ENCODE assay signal across 28 mouse cellular contexts in genomic region chr14:62602869-62603268, GRCm38 (mm10). TPM values are rescaled to one million over a fixed set of nuclear protein-coding genes. Genes with fewer than 3 reads are reported as not detected.
DNase-seq lines count a peak whose midpoint lies in the region; ATAC-seq and TF ChIP-seq lines count a peak whose summit lies in the region.
"Had no signal": no experiment of that assay in that cellular context is flagged by ENCODE, and none has a peak within 500 bp of the region (broad histone marks: within the 10 kb centered on the region; RNA-seq: fewer than 3 reads in every experiment).

No protein-coding gene starts in this region.

- H3K4me2 ChIP-seq in forebrain, embryonic 13.5 days: no peak overlapping the region
- no peak overlapping the region for H3K4me2 ChIP-seq in forebrain, embryonic 11.5 days (ENCODE audit: low read depth, low read length, severe bottlenecking)
- no peak overlapping the region for H3K4me2 ChIP-seq in hindbrain, embryonic 16.5 days (ENCODE audit: low read length)
- H3K4me2 ChIP-seq in hindbrain, embryonic 12.5 days (replicated peaks): no peak overlapping the region
- no peak overlapping the region for H3K4me2 ChIP-seq in midbrain, embryonic 14.5 days (ENCODE audit: low read length)
- no peak overlapping the region for H3K4me2 ChIP-seq in midbrain, embryonic 11.5 days
- no peak overlapping the region for H3K4me2 ChIP-seq in stomach, postnatal 0 days (replicated peaks; ENCODE audit: low read depth)
- H3K4me2 ChIP-seq: forebrain, embryonic 12.5 days; hindbrain, embryonic 13.5 days; limb, embryonic 13.5 days; liver, embryonic 13.5 days had no signal

- no peak for DNase-seq in forebrain, embryonic 11.5 days (ENCODE audit: low spot score)
- DNase-seq in midbrain, embryonic 14.5 days: no peak
- no peak for DNase-seq in midbrain, embryonic 11.5 days (ENCODE audit: low spot score, missing footprints)
- no peak for DNase-seq in stomach, postnatal 0 days (ENCODE audit: low spot score)
- no peak for DNase-seq in kidney, postnatal 36 days
- DNase-seq: adrenal gland, postnatal 25 days; cerebellum, postnatal 14 days; gastrocnemius, postnatal 25 days; heart, adult 2 months; kidney, adult 18-20 months; layer of hippocampus, postnatal 36 days; liver, embryonic 13.5 days; lung, adult 2 months; lung, postnatal 14 days; thymus, postnatal 36 days had no signal

- H3K36me3 ChIP-seq in forebrain, embryonic 13.5 days (ENCODE audit: poor library complexity, severe bottlenecking): peaks cover 23% of the 10 kb centered on the region
- no peaks in the 10 kb centered on the region; the same call in 1 of the 2 replicates for H3K36me3 ChIP-seq in forebrain, embryonic 11.5 days (ENCODE audit: control insufficient read depth, insufficient read depth, low read length)
- peaks cover 5% of the 10 kb centered on the region; the same call in 1 of the 2 replicates for H3K36me3 ChIP-seq in hindbrain, embryonic 16.5 days (ENCODE audit: control insufficient read depth, insufficient read depth, low read length)
- H3K36me3 ChIP-seq in hindbrain, embryonic 12.5 days: 0 out of 2 replicates have a peak, but pooled peaks cover 3% of the 10 kb centered on the region
- peaks cover 12% of the 10 kb centered on the region for H3K36me3 ChIP-seq in midbrain, embryonic 14.5 days (ENCODE audit: control insufficient read depth, insufficient read depth, low read length)
- H3K36me3 ChIP-seq in midbrain, embryonic 11.5 days (ENCODE audit: control insufficient read depth, insufficient read depth, low read length): no peaks in the 10 kb centered on the region
- H3K36me3 ChIP-seq in stomach, postnatal 0 days (ENCODE audit: control insufficient read depth, insufficient read depth, low read length): no peaks in the 10 kb centered on the region
- H3K36me3 ChIP-seq: limb, embryonic 13.5 days; liver, embryonic 13.5 days had no signal

- H3K4me3 ChIP-seq in forebrain, embryonic 13.5 days: no peak overlapping the region
- H3K4me3 ChIP-seq in forebrain, embryonic 11.5 days (ENCODE audit: low read depth, low read length): no peak overlapping the region
- no peak overlapping the region for H3K4me3 ChIP-seq in hindbrain, embryonic 16.5 days (ENCODE audit: low read length)
- no peak overlapping the region for H3K4me3 ChIP-seq in hindbrain, embryonic 12.5 days
- H3K4me3 ChIP-seq in midbrain, embryonic 14.5 days (replicated peaks; ENCODE audit: low read depth, low read length): no peak overlapping the region
- no peak overlapping the region for H3K4me3 ChIP-seq in midbrain, embryonic 11.5 days (ENCODE audit: low read depth, low read length)
- H3K4me3 ChIP-seq in stomach, postnatal 0 days (ENCODE audit: low read depth, low read length): no peak overlapping the region
- H3K4me3 ChIP-seq: forebrain, embryonic 12.5 days; heart, adult 2 months; hindbrain, embryonic 13.5 days; limb, embryonic 13.5 days; liver, embryonic 13.5 days; myocyte had no signal

- no peaks in the 10 kb centered on the region for H3K9me3 ChIP-seq in forebrain, embryonic 13.5 days (replicated peaks)
- H3K9me3 ChIP-seq in forebrain, embryonic 11.5 days (ENCODE audit: control insufficient read depth, low read length): no peaks in the 10 kb centered on the region
- H3K9me3 ChIP-seq in hindbrain, embryonic 16.5 days (ENCODE audit: control insufficient read depth, low read length): no peaks in the 10 kb centered on the region
- no peaks in the 10 kb centered on the region for H3K9me3 ChIP-seq in hindbrain, embryonic 12.5 days (replicated peaks)
- H3K9me3 ChIP-seq in midbrain, embryonic 14.5 days (ENCODE audit: control insufficient read depth, low read length): no peaks in the 10 kb centered on the region
- no peaks in the 10 kb centered on the region for H3K9me3 ChIP-seq in midbrain, embryonic 11.5 days (ENCODE audit: control insufficient read depth, low read length)
- no peaks in the 10 kb centered on the region for H3K9me3 ChIP-seq in stomach, postnatal 0 days (ENCODE audit: control insufficient read depth, low read length)
- H3K9me3 ChIP-seq: forebrain, embryonic 12.5 days; hindbrain, embryonic 13.5 days; limb, embryonic 13.5 days; liver, embryonic 13.5 days had no signal

- peaks cover 24% of the 10 kb centered on the region for H3K4me1 ChIP-seq in forebrain, embryonic 13.5 days
- peaks cover 2% of the 10 kb centered on the region; the same call in 1 of the 2 replicates for H3K4me1 ChIP-seq in forebrain, embryonic 11.5 days (replicated peaks; ENCODE audit: control insufficient read depth, insufficient read depth, low read length)
- peaks cover 2% of the 10 kb centered on the region for H3K4me1 ChIP-seq in hindbrain, embryonic 16.5 days (ENCODE audit: control insufficient read depth, insufficient read depth, low read depth, low read length)
- H3K4me1 ChIP-seq in hindbrain, embryonic 12.5 days: peaks cover 8% of the 10 kb centered on the region; the same call in 1 of the 2 replicates
- 0 out of 2 replicates have a peak, but pooled peaks cover 8% of the 10 kb centered on the region for H3K4me1 ChIP-seq in midbrain, embryonic 14.5 days (ENCODE audit: control insufficient read depth, insufficient read depth, low read length)
- 0 out of 2 replicates have a peak, but pooled peaks cover 2% of the 10 kb centered on the region for H3K4me1 ChIP-seq in midbrain, embryonic 11.5 days (ENCODE audit: control insufficient read depth, insufficient read depth, low read length)
- H3K4me1 ChIP-seq in stomach, postnatal 0 days (replicated peaks; ENCODE audit: control insufficient read depth, insufficient read depth): no peaks in the 10 kb centered on the region
- H3K4me1 ChIP-seq: limb, embryonic 13.5 days; liver, embryonic 13.5 days had no signal

- H3K27me3 ChIP-seq in forebrain, embryonic 13.5 days: no peaks in the 10 kb centered on the region
- no peaks in the 10 kb centered on the region for H3K27me3 ChIP-seq in forebrain, embryonic 11.5 days (ENCODE audit: control insufficient read depth, insufficient read depth, low read length)
- H3K27me3 ChIP-seq in hindbrain, embryonic 16.5 days (replicated peaks; ENCODE audit: control insufficient read depth, insufficient read depth, low read length): no peaks in the 10 kb centered on the region
- no peaks in the 10 kb centered on the region for H3K27me3 ChIP-seq in hindbrain, embryonic 12.5 days
- H3K27me3 ChIP-seq in midbrain, embryonic 14.5 days (ENCODE audit: control insufficient read depth, insufficient read depth, low read length): no peaks in the 10 kb centered on the region
- H3K27me3 ChIP-seq in midbrain, embryonic 11.5 days (ENCODE audit: control insufficient read depth, insufficient read depth, low read length): no peaks in the 10 kb centered on the region
- no peaks in the 10 kb centered on the region for H3K27me3 ChIP-seq in stomach, postnatal 0 days (ENCODE audit: control insufficient read depth, insufficient read depth, low read length)
- H3K27me3 ChIP-seq: forebrain, embryonic 12.5 days; hindbrain, embryonic 13.5 days; liver, embryonic 13.5 days had no signal

- H3K9ac ChIP-seq in forebrain, embryonic 13.5 days: no peak overlapping the region
- no peak overlapping the region for H3K9ac ChIP-seq in forebrain, embryonic 11.5 days (ENCODE audit: low read length)
- no peak overlapping the region for H3K9ac ChIP-seq in hindbrain, embryonic 16.5 days (ENCODE audit: low read depth, low read length)
- H3K9ac ChIP-seq in hindbrain, embryonic 12.5 days: no peak overlapping the region
- no peak overlapping the region for H3K9ac ChIP-seq in midbrain, embryonic 14.5 days (replicated peaks; ENCODE audit: low read length)
- H3K9ac ChIP-seq in midbrain, embryonic 11.5 days (ENCODE audit: low read length): no peak overlapping the region
- H3K9ac ChIP-seq in stomach, postnatal 0 days (ENCODE audit: low read length): no peak overlapping the region
- H3K9ac ChIP-seq: forebrain, embryonic 12.5 days; limb, embryonic 13.5 days; liver, embryonic 13.5 days had no signal

- no peak for TF ChIP-seq EP300 in stomach, postnatal 0 days (optimal IDR thresholded peaks at IDR 0.05)

- peak; percentile 22; the same call in 1 of the 2 replicates for ATAC-seq in forebrain, embryonic 13.5 days
- ATAC-seq in forebrain, embryonic 11.5 days (replicated peaks; ENCODE audit: low FRiP score): no peak
- ATAC-seq in hindbrain, embryonic 16.5 days: no peak
- no peak for ATAC-seq in hindbrain, embryonic 12.5 days (ENCODE audit: low FRiP score)
- ATAC-seq in midbrain, embryonic 14.5 days (ENCODE audit: low FRiP score, low TSS enrichment): no peak
- no peak for ATAC-seq in midbrain, embryonic 11.5 days (ENCODE audit: low FRiP score)
- no peak for ATAC-seq in stomach, postnatal 0 days (ENCODE audit: low FRiP score, low TSS enrichment)
- ATAC-seq: midbrain, embryonic 16.5 days had no signal

- H3K27ac ChIP-seq in forebrain, embryonic 13.5 days: no peak overlapping the region
- H3K27ac ChIP-seq in forebrain, embryonic 11.5 days (ENCODE audit: low read depth, low read length): no peak overlapping the region
- H3K27ac ChIP-seq in hindbrain, embryonic 16.5 days (ENCODE audit: low read depth, low read length): peak overlapping the region; percentile 9; the same call in 1 of the 2 replicates
- no peak overlapping the region for H3K27ac ChIP-seq in hindbrain, embryonic 12.5 days
- peak overlapping the region; percentile 8; the same call in 1 of the 2 replicates for H3K27ac ChIP-seq in midbrain, embryonic 14.5 days (replicated peaks; ENCODE audit: low read depth, low read length)
- no peak overlapping the region for H3K27ac ChIP-seq in midbrain, embryonic 11.5 days (ENCODE audit: low read depth, low read length)
- H3K27ac ChIP-seq in stomach, postnatal 0 days (replicated peaks): peak overlapping the region; percentile 35; the same call in 1 of the 2 replicates
- H3K27ac ChIP-seq: forebrain, embryonic 12.5 days; heart, adult 2 months; limb, embryonic 13.5 days; liver, embryonic 13.5 days had no signal

- TF ChIP-seq CTCF in stomach, postnatal 0 days (IDR thresholded peaks at IDR 0.05; ENCODE audit: low read depth): no peak

- WGBS in forebrain, embryonic 13.5 days: 85% methylated on average over 1 of the region's 1 CpGs
- WGBS in forebrain, embryonic 11.5 days: 95% methylated on average over 1 of the region's 1 CpGs
- whole genome bisulfite sequencing in hindbrain, embryonic 16.5 days: 67% methylated on average over 1 of the region's 1 CpGs
- WGBS in hindbrain, embryonic 12.5 days: 94% methylated on average over 1 of the region's 1 CpGs
- 92% methylated on average over 1 of the region's 1 CpGs for WGBS in midbrain, embryonic 14.5 days
- 90% methylated on average over 1 of the region's 1 CpGs for WGBS in midbrain, embryonic 11.5 days
- 95% methylated on average over 1 of the region's 1 CpGs for WGBS in stomach, postnatal 0 days

RNA-seq across cellular contexts. Expression of gene Gm4131, which starts 36.1 kb away (rescaled TPM):
- 0.14 TPM in 1 of 2 replicates, not detected in the other for polyA plus RNA-seq in forebrain, embryonic 13.5 days (2015; fragmentation: Nextera tagmentation; extraction: Ambion mirVana)
- polyA plus RNA-seq in forebrain, embryonic 11.5 days (2014; fragmentation: Nextera tagmentation; extraction: Ambion mirVana): not detected in 2 replicates
- 0.23 and 0.27 TPM in 2 replicates for polyA plus RNA-seq in hindbrain, embryonic 16.5 days (2015; fragmentation: Nextera tagmentation; extraction: Ambion mirVana)
- polyA plus RNA-seq in hindbrain, embryonic 12.5 days (2016; fragmentation: Nextera tagmentation; extraction: Ambion mirVana): 0.27 TPM in 1 of 2 replicates, not detected in the other
- polyA plus RNA-seq in midbrain, embryonic 14.5 days (2014; fragmentation: Nextera tagmentation; extraction: Ambion mirVana): not detected in 2 replicates
- not detected in 2 replicates for polyA plus RNA-seq in midbrain, embryonic 11.5 days (2014; fragmentation: Nextera tagmentation; extraction: Ambion mirVana)
- polyA plus RNA-seq in stomach, postnatal 0 days (2015; fragmentation: Nextera tagmentation; extraction: Ambion mirVana): not detected in 2 replicates
- polyA plus RNA-seq: brain, embryonic 14.5 days; embryonic facial prominence, embryonic 11.5 days; forebrain, embryonic 12.5 days; heart, adult 2 months; heart, embryonic 14.5 days; large intestine, adult 2 months; liver, embryonic 13.5 days; lung, adult 2 months; myocyte; small intestine, adult 2 months had no signal

RNA-seq across cellular contexts. Expression of gene Fam124a, which starts 47.3 kb away (rescaled TPM):
- polyA plus RNA-seq in forebrain, embryonic 13.5 days (2015; fragmentation: Nextera tagmentation; extraction: Ambion mirVana): 22.7 and 23.9 TPM in 2 replicates
- polyA plus RNA-seq in forebrain, embryonic 11.5 days (2014; fragmentation: Nextera tagmentation; extraction: Ambion mirVana): 7.4 and 9.2 TPM in 2 replicates
- polyA plus RNA-seq in hindbrain, embryonic 16.5 days (2015; fragmentation: Nextera tagmentation; extraction: Ambion mirVana): 54.3 and 59.1 TPM in 2 replicates
- polyA plus RNA-seq in hindbrain, embryonic 12.5 days (2016; fragmentation: Nextera tagmentation; extraction: Ambion mirVana): 11.8 and 12.4 TPM in 2 replicates
- polyA plus RNA-seq in midbrain, embryonic 14.5 days (2014; fragmentation: Nextera tagmentation; extraction: Ambion mirVana): 20.9 and 30.3 TPM in 2 replicates
- 2.6 and 3.4 TPM in 2 replicates for polyA plus RNA-seq in midbrain, embryonic 11.5 days (2014; fragmentation: Nextera tagmentation; extraction: Ambion mirVana)
- polyA plus RNA-seq in stomach, postnatal 0 days (2015; fragmentation: Nextera tagmentation; extraction: Ambion mirVana): 3.7 and 4.1 TPM in 2 replicates

Comparison
In these comparisons a context has a peak if more than half of its experiments do, and no peak if none do; other contexts are left out.
1. H3K27ac ChIP-seq: peak in hindbrain, embryonic 16.5 days (single experiment), midbrain, embryonic 14.5 days (single experiment) and stomach, postnatal 0 days (single experiment); none in forebrain, embryonic 13.5 days (single experiment), forebrain, embryonic 11.5 days (single experiment), hindbrain, embryonic 12.5 days (single experiment) and midbrain, embryonic 11.5 days (single experiment).